Mouse (Mus musculus) urinary bladder, postnatal 14 days (tissue): ENCODE results near the gene Mfn2.
"Not testable (repeated sequence)": the region's sequence is repeated elsewhere in the genome, so short reads cannot be mapped to it uniquely, and the experiment has no call there.

Source experiments
- DNase-seq: peaks from one replicate; pipeline ENCODE4 v3.0.0; 2021; ENCODE audit warnings: low spot score

The Mfn2 gene

GRCm38 (mm10) chr4:147867563-147868449 lies 36.7 kb downstream of the Mfn2 start:
- DNase-seq, result no peak

- DNase-seq, result not testable (repeated sequence)
Observed at GRCm38 (mm10) chr4:147866793-147867192, 37.7 kb downstream of the Mfn2 start.

GRCm38 (mm10) chr4:147866056-147866455 lies 38.4 kb downstream of the Mfn2 start:
- DNase-seq, result no peak

- no peak for DNase-seq
Observed at GRCm38 (mm10) chr4:147865651-147866050, 38.9 kb downstream of the Mfn2 start.

- no peak for DNase-seq
Observed at GRCm38 (mm10) chr4:147862051-147862450, 42.5 kb downstream of the Mfn2 start.

- no peak for DNase-seq
Observed at GRCm38 (mm10) chr4:147850776-147851175, 53.7 kb downstream of the Mfn2 start.

GRCm38 (mm10) chr4:147848584-147848991 lies 55.9 kb downstream of the Mfn2 start:
- DNase-seq, result no peak

- DNase-seq, result peak; percentile 47
Observed at GRCm38 (mm10) chr4:147847614-147848583, 56.6 kb downstream of the Mfn2 start, which contains the start of gene Zfp933. Gene Zfp933 (minus strand): TSS chr4:147848366.

- DNase-seq, result no peak
Observed at GRCm38 (mm10) chr4:147842871-147843270, 61.6 kb downstream of the Mfn2 start.

GRCm38 (mm10) chr4:147839282-147839681 lies 65.2 kb downstream of the Mfn2 start:
- peak; percentile 26 for DNase-seq

GRCm38 (mm10) chr4:147824389-147824788 lies 80.1 kb downstream of the Mfn2 start:
- no peak for DNase-seq
